Mouse (Mus musculus): Measurements from ENCODE around the gene Gm28372.

The Gm28372 gene

GRCm38 (mm10) chr2:130451086-130451726 lies 46.2 kb downstream of the Gm28372 start:
- DNase-seq (ENCODE audit: low spot score): no peak

DNA sequence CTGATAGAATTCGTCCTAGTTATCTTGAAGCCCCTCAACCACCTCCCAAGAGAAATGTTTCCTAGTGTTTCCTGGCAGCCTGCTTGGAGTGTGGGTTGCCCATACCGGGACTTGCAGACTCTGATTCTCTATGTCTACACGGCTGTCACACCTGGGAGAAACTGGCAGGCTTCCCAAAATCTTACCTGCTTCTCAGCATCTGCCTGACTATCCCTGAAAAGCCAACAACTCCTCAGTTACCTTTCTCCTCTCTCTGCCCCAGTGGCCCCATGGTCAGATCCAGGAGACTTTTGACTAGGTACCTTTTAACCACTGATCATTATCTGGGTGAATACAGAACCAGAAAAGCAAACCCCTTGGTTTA lies 46.7 kb downstream of the Gm28372 start:
- DNase-seq (ENCODE audit: low spot score): no peak

DNA sequence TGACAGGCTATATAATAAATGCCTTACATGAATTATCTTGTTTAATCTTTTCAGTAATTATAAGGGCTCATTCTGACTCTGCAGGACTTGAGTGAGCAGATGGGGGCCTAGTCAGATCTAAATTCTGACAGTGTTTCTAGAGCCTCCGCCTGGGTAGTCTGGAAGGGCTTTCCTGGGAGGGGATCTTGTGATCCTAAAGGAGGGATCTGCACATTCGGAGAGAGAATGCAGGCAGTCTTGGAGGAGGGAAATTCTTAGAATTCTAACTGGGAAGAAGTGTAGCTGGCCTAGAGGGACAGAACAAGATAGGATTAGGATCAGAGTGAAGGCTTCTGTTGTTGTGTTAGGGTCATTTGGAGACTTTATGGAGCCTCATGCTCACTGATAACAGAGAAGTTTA lies 47.2 kb downstream of the Gm28372 start:
- DNase-seq (ENCODE audit: low spot score): no peak

DNA sequence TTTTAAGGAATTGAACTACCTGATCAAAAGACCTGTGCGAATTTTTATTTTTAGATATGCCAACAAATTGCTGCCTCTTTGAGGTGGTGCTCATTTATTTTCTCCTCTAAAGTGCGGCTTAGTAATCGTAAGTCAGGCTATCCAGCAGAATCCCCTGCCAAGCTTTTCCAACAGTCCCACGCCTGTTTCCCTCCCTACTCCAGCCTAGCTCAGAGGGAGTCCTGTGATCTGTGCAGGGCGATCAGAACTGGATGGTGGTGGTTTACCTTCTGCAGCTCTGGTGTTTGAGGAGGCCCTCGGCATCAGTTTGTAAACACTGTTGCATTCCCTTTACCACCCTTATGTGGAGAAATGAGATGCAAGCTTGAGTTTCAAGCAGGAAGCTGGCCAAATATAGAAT lies 48.4 kb downstream of the Gm28372 start:
- DNase-seq (ENCODE audit: low spot score): no peak

GRCm38 (mm10) chr2:130454748-130455370 lies 49.8 kb downstream of the Gm28372 start:
- DNase-seq (ENCODE audit: low spot score): no peak
